Mouse (Mus musculus): ENCODE results near the gene Flt1.

The Flt1 gene

GRCm38 (mm10) chr5:147725831-147726700 is at the start of gene Flt1:
Gene Flt1 (minus strand): TSS chr5:147726011.
- DNase-seq (ENCODE audit: low read depth in 2 of 2, low spot score in 2 of 2), result no peak

DNA sequence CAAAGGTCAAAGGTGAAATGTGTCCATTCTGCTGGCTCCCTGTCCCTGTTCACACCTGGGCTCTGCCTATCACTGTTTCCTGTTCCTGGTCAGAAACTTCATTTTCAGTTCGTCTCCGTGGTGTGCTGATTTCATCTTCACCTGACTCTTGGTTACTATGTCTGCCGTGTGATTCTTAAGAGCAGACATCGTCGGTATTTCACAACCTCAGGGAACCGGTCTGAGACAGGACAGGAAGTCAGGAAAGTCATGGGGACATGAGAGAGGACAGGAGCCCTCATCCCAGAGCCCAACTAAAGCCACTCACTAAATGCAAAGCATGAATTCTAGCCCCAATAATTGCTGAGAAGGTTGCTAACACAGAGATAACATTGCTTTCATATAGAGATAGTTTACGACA is 49.4 kb upstream of the Flt1 start:
- no peak for DNase-seq (ENCODE audit: low read depth in 2 of 2, low spot score in 2 of 2)

GRCm38 (mm10) chr5:147769918-147770317 is 44.1 kb upstream of the Flt1 start:
- no peak for DNase-seq (ENCODE audit: low read depth in 2 of 2, low spot score in 2 of 2)

GRCm38 (mm10) chr5:147764061-147764460 is 38.2 kb upstream of the Flt1 start:
- DNase-seq (ENCODE audit: low read depth in 2 of 2, low spot score in 2 of 2), result no peak

DNA sequence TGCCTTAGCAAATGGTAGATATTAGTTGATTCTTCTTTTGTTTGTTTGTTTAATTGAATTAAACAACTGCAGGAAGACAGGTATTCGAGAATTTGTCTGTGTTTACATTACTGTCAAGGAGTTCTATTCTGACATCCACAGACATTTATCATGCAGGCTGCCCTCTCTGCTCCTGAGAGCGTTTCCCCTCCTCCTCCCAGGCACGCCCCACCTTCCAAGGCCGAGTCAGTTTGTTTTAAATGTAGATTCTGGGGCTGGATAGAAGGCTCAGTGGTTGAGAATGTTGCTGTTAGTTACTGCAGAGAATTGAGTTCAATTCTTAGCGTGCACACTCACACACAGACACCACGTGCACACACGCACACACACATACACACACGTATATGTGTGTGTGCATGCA is 36.2 kb upstream of the Flt1 start:
- DNase-seq (ENCODE audit: low read depth in 2 of 2, low spot score in 2 of 2), result no peak

DNA sequence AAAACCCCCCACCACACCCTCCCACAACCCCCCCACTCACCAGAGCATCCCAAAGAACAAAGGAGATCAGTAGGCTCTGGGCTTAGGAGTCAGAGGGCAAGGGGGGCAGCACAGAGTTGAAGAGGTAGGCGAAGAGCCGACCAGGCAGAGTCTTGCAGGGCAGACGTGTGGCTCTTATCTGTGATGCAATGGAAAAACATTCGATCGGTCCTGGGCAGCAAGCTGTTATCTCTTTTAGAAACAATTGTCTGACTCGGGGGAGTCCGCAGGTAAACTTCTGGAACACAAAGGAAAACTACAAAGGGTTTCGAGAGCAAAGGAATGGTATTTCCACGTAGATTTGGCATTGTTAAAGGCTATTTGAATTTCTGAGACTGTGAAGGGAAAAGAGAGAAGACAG is 35.5 kb upstream of the Flt1 start:
- no peak for DNase-seq (ENCODE audit: low read depth in 2 of 2, low spot score in 2 of 2)

DNA sequence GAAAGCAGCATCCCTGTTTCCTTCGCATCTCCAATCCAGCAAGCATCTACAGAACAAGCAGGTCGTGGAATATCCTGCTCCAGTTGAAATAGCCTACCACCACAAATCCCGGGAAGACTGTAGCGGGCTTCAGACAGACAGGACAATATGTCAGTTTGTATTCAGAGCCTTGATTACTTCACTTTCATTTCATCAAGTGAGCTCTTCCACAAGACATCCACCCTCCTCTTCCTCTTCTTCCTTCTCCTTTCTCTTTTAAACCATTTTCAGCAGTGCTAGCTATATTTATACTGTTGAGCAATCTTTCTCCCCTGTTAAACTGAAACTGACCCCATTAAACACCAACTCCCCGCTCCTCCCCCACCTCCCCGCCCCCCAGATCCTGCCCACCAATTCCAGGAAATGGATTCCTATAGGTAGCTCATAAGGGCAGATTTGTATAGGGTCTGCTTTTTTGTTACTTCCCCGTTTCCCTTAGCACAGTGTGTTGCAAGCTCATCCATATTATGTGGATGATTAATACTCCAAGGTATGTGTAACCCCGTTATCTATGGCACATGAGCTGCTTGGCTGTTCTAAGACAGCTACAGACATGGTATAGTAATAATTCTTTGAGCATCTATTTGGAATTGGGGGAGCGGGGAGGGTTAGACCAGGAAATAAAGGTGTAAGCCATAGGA is 33.0 kb upstream of the Flt1 start:
- no peak for DNase-seq (ENCODE audit: low read depth in 2 of 2, low spot score in 2 of 2)

DNA sequence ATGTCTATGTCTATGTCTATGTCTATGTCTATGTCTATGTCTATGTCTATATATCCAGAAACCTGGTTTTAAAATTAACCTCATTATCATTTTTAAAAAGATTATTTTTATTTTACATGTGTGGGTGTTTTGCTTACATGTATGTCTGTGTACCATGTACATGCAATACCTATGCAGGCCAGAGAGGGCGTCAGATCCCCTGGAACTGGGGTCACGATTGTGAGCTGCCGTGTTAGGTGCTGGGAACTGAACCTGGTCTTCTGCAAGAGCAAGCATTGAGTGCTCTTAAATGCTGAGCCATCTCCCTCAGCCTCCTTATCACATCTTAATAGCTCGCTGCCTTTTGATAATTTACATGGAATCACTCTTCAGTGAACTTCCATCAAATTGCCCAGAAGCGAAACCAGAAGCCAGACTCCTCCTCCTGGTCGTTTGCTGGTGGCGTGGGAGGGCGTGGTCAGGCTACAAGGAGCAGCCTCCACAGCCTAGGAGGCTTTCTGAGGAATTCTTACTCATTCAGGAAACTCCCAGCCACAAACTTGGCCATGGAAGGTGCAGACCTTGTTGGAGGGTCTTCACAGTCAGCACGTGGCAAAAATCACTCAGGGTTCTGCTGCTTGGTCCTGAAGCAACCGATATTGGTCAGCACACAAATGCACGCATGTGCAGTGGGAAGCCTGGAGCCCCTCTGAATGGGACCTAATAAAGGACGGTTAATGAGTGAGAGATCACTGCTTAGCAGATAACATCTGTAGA is 32.2 kb upstream of the Flt1 start:
- DNase-seq (ENCODE audit: low read depth in 2 of 2, low spot score in 2 of 2), result no peak

DNA sequence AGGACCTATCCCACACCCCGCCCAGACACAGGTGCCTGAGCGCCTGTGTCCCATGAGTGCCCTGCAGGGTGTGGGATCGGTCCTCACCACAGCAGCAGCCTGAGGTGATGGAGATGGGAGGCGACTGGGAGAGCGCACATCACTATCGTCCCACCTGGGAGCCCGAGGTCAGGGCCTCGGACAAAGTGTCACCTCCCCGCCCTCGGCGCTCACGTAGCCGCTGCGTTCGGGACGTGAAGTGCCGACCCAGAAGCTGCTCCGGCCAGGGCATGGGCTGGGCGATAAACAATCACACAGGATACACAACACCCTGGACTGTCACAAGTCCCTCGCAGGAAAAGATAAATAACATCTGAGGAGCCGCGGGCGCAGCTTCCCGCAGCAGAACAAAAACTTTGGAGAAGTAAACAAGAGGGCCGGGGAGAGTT is 27.1 kb upstream of the Flt1 start:
- DNase-seq (ENCODE audit: low read depth in 2 of 2, low spot score in 2 of 2), result no peak

GRCm38 (mm10) chr5:147751673-147752130 is 25.9 kb upstream of the Flt1 start:
- no peak for DNase-seq (ENCODE audit: low read depth in 2 of 2, low spot score in 2 of 2)

- no peak for DNase-seq (ENCODE audit: low read depth in 2 of 2, low spot score in 2 of 2)
Observed at GRCm38 (mm10) chr5:147749972-147750371, 24.2 kb upstream of the Flt1 start.

DNA sequence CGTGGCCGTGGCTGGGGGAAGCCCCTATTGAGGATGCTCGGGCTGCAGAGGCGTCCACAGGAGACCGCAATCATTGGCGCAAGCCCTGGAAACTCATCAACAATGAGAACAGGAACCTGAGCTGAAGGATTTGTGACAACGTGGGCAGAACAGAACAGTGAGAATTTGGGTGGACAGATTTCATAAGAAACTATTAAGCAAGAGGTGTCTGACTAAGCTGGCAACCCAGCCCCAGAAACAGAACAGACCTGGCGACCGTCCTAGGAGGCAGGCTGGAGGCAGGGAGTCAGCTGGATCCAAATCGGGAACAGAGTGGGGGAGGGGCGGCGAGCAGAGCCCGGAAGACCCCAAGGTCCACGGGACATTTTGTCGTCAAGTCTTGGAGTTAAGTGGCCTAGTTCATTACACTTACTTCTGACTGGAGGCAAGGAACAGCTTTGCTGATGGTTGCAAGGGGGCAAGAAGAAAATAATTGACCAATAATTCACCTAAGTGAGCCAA is 22.3 kb upstream of the Flt1 start:
- DNase-seq (ENCODE audit: low read depth in 2 of 2, low spot score in 2 of 2), result no peak

GRCm38 (mm10) chr5:147744900-147745653 is 19.3 kb upstream of the Flt1 start:
- no peak for DNase-seq (ENCODE audit: low read depth in 2 of 2, low spot score in 2 of 2)

- DNase-seq (ENCODE audit: low read depth in 2 of 2, low spot score in 2 of 2), result no peak
Observed at GRCm38 (mm10) chr5:147742468-147743111, 16.8 kb upstream of the Flt1 start.

DNA sequence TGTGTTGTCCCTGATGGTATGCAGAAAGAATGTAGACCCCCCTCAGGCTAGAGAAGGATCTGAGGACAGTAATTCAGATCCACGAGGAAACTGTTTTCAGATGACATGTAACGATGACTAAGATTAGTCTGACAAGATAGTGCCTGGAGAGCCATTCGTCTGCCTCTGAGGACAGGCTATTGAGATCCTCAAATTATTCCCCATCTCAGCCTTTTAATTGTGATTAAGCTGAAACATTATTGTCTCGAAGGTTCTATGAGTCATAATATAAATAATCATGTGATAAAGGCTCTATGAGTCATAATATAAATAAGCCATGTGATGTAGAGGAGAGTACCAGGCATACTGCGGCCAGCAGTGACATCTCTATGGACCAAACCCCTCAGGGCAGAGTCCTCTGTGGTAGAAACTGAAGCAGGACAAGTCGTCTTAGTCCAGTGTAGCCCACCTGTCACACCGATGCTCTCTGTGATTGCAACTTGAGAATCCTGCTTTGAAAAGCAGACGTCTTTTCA is 11.0 kb upstream of the Flt1 start:
- no peak for DNase-seq (ENCODE audit: low read depth in 2 of 2, low spot score in 2 of 2)

DNA sequence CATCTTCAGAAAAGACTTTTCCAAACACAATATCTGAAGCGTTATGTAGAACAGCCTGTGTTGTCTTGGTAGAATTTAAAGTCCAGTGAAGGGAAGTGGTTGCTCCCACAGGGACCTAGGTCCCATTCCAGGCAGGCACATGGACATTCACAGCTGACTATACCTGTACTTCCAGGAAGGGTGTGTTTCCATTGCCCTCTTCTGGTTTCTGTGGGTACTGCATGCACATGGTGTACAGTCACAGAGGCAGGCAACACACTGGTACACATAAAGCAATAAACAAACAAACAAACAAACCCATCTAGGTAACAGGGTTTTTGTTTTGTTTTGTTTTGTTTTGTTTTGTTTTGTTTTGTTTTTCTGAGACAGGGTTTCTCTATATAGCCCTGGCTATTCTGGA is 7.9 kb upstream of the Flt1 start:
- DNase-seq (ENCODE audit: low read depth in 2 of 2, low spot score in 2 of 2), result no peak

DNA sequence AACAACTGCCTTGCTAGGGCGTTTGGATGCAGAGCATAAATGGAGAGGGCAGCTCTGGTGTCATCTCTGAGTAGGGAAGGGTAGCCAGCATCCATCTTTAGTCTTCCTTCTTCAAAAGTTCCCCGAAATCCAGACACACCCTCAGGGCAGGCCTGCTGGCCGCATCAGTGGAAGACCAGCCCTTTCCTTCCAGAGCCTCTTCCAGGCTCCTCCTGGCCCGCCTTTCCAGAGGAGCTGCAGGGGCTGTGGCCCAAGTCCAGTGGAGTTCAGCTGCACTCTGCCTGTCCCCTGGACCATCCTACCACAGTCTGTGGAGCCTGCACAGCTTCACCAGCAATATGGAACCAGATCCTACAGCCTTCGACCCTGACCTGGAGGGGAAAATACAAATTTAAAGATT is 7.1 kb upstream of the Flt1 start:
- no peak for DNase-seq (ENCODE audit: low read depth in 2 of 2, low spot score in 2 of 2)

- DNase-seq (ENCODE audit: low read depth in 2 of 2, low spot score in 2 of 2), result no peak
Observed at GRCm38 (mm10) chr5:147727481-147727880, 1.7 kb upstream of the Flt1 start.

DNA sequence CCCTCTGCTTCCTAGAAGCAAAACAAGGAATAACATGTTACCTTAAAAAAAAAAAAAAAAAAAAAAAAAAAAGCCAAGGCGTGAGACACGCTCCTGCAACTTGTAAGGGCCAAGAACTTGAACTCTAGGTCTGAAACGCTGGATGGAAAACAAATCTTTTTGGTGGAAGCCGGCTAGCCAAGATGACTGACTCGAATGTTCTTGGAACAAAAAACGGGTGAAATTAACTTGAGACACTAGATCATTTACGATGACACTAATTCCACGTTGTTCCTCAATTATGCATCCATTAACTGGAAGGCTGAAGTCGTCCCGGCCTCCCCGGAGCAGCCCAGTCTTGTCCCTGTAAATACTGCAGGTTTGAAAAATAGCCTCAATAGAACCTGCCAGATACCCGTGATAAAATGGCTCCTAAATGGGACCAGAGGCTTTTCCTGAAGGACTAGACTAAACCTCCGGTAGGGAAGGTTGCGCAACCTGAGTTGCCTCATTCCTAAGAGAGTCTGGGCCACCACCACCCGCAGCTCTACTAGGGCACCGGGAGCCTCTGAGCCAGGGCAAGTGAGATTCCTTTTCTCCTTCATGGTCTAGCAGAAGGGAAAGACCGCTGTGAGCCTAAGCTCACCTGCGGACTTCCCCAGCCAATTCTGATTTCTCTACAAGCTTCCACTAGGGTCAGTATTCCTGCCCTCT is 1.0 kb upstream of the Flt1 start:
- no peak for DNase-seq (ENCODE audit: low read depth in 2 of 2, low spot score in 2 of 2)

All from CD8-positive naive resting alpha-beta T cell, adult 2 months (primary cell).